Mouse (Mus musculus) olfactory bulb, adult 2 months (tissue): Measurements from ENCODE around the gene Ulk4.

Experiments used
- CTCF ChIP-seq: fragments of 200-500 bp; IDR thresholded peaks from 2 replicates; pipeline ENCODE4 v1.5.1; 2012; ENCODE audit warnings: low read depth, mild to moderate bottlenecking, low read length, moderate library complexity; ENCODE audit not compliant: insufficient read depth
- POLR2A ChIP-seq: fragments of 200-500 bp; IDR thresholded peaks from 2 replicates; pipeline ENCODE4 v1.6.1; 2012; ENCODE audit warnings: mild to moderate bottlenecking, low read depth, low read length, moderate library complexity; ENCODE audit not compliant: insufficient read depth

GRCm38 (mm10) chr9:121242331-121242730, 34.7 kb downstream of the Ulk4 start:
- TF ChIP-seq POLR2A: no peak
- TF ChIP-seq CTCF: no peak
